Mouse (Mus musculus): ENCODE results near the gene Nkapl. TPM values are rescaled to one million over a fixed set of nuclear protein-coding genes. Genes with fewer than 3 reads are reported as not detected.

Nkapl gene
- total RNA-seq, 2 experiments from 2014 or later = 0.57 to 0.96 TPM

DNA sequence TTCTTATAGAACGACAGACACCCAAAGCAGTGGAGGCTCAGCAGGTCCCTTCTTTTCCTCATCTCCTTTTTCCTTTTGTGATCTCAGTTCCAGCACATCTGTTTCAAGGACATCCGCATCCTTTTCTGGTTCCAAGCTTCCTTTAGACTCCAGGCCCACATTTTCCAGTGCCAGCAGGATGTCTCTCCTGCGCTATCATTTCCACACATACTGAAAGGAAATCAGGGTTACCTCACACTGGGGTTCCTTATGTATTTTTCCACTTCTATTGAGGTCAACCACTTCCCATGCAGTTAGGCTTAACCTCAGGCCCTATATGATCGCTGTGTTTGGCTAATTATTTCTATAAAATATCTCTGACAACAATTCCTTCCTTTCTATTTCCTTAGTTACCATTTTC, 32.8 kb downstream of the Nkapl start:
- no peak for DNase-seq (ENCODE audit: low spot score in 2 of 2)

GRCm38 (mm10) chr13:21427631-21428030, 40.7 kb downstream of the Nkapl start:
- DNase-seq (ENCODE audit: low spot score in 2 of 2) = no peak

DNA sequence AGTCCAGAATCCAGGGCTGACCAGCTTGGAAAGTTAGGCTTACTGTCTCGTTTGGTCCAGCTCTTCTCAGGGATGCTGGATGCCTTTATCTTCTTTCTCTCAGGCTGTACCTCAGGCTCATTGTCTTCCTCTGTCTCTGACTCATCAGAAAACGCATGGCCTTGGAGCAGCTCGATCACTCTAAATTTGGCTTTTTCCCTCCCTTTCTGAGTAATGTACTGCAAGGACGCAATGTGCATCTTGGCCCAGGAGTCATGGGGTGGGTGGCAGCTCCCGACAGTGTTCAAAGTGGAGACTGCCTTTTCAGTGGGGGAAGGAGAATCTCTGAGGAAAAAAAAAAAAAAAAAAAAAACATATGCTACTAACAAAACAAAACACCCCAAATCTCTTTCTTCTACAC, 45.0 kb downstream of the Nkapl start:
- DNase-seq (ENCODE audit: low spot score in 2 of 2) = no peak

GRCm38 (mm10) chr13:21418865-21419264, 49.4 kb downstream of the Nkapl start:
- DNase-seq (ENCODE audit: low spot score in 2 of 2) = no peak

- no peak for DNase-seq (ENCODE audit: low spot score in 2 of 2)
These were observed 50.9 kb downstream of the Nkapl start for GRCm38 (mm10) chr13:21417298-21418010.

Small RNA genes lying within 50 kb of the gene (microRNA-seq; reads per million reads assigned to microRNA genes)
- 0 to 0.39 reads per million in 2 experiments for gene Mir1896

Other genes starting within 250 kb of the Nkapl start
- gene Gpx5, start 175.8 kb downstream of the Nkapl start, total RNA-seq (2021) = not detected
- not detected for gene Gpx6, start 156.4 kb downstream of the Nkapl start, total RNA-seq (2021)
- gene Olfr1367, start 121.6 kb downstream of the Nkapl start, total RNA-seq (2021) = not detected
- gene Zscan12, start 105.7 kb downstream of the Nkapl start, total RNA-seq (2021) = 1 to 10 TPM; 8.6 TPM
- 10 to 100 TPM; 36.9 to 41.3 TPM for gene Zkscan3, start 65.8 kb downstream of the Nkapl start, total RNA-seq (2021)
- 1 to 10 TPM; 1.1 to 1.6 TPM for gene Pgbd1, start 27.5 kb downstream of the Nkapl start, total RNA-seq (2021)
- 10 to 100 TPM; 54.4 to 55.9 TPM for gene Zscan26, start 14.8 kb downstream of the Nkapl start, total RNA-seq (2021)
- gene Zkscan4, start 10.4 kb upstream of the Nkapl start, total RNA-seq (2021) = 1 to 10 TPM; 5.9 to 6.6 TPM
- not detected for gene Gm10065, start 10.9 kb upstream of the Nkapl start, total RNA-seq (2021)
- 10 to 100 TPM; 20.5 to 23.0 TPM for gene AK157302, start 26.7 kb upstream of the Nkapl start, total RNA-seq (2021)
- 10 to 100 TPM; 56.7 to 70.9 TPM for gene Gm11273, start 32.9 kb upstream of the Nkapl start, total RNA-seq (2021)
- 10 to 100 TPM; 16.8 to 18.7 TPM for gene Zkscan8, start 62.6 kb upstream of the Nkapl start, total RNA-seq (2021)
- not detected for gene Olfr1366, start 74.3 kb upstream of the Nkapl start, total RNA-seq (2021)
- gene Olfr1535, start 91.4 kb upstream of the Nkapl start, total RNA-seq (2021) = not detected
- not detected for gene Olfr1364, start 113.2 kb upstream of the Nkapl start, total RNA-seq (2021)
- gene Olfr1362, start 145.5 kb upstream of the Nkapl start, total RNA-seq (2021) = not detected
- not detected for gene Olfr11, start 174.0 kb upstream of the Nkapl start, total RNA-seq (2021)
- not detected for gene Olfr1361, start 194.9 kb upstream of the Nkapl start, total RNA-seq (2021)
- not detected for gene Olfr1360, start 208.9 kb upstream of the Nkapl start, total RNA-seq (2021)
- gene Olfr1359, start 229.6 kb upstream of the Nkapl start, total RNA-seq (2021) = not detected
- gene Hist1h2bl, start 247.6 kb upstream of the Nkapl start, total RNA-seq (2021) = 10 to 100 TPM; 27.6 to 36.7 TPM
- 10 to 100 TPM in 1 of 2 experiments, 1 to 10 TPM in 1; 8.2 to 48.5 TPM for gene Hist1h2ai, start 247.9 kb upstream of the Nkapl start, total RNA-seq (2021)
- gene Hist1h3h, start 249.2 kb upstream of the Nkapl start, total RNA-seq (2021) = 10 to 100 TPM; 48.4 to 55.7 TPM

Data from layer of hippocampus, adult 18-20 months (tissue).